Mouse (Mus musculus) A20 (cell line): Measurements from ENCODE around the gene Pacsin2.
"Not testable (repeated sequence)": the region's sequence is repeated elsewhere in the genome, so short reads cannot be mapped to it uniquely, and the experiment has no call there.

Source experiments
- DNase-seq: peaks from one replicate; pipeline ENCODE4 v3.0.0-alpha.2; 2011; ENCODE audit warnings: low read depth, low spot score

Pacsin2 gene

GRCm38 (mm10) chr15:83423589-83424384 lies 40.6 kb downstream of the Pacsin2 start:
- DNase-seq, result no peak

GRCm38 (mm10) chr15:83422299-83422981 lies 42.0 kb downstream of the Pacsin2 start:
- no peak for DNase-seq

- no peak for DNase-seq
Observed at GRCm38 (mm10) chr15:83419562-83419961, 44.8 kb downstream of the Pacsin2 start.

GRCm38 (mm10) chr15:83418685-83419084 lies 45.7 kb downstream of the Pacsin2 start:
- DNase-seq, result no peak

- no peak for DNase-seq
Observed at GRCm38 (mm10) chr15:83417916-83418315, 46.5 kb downstream of the Pacsin2 start.

- DNase-seq, result no peak
Observed at GRCm38 (mm10) chr15:83417407-83417806, 47.0 kb downstream of the Pacsin2 start.

GRCm38 (mm10) chr15:83415391-83415790 lies 49.0 kb downstream of the Pacsin2 start:
- no peak for DNase-seq

- no peak for DNase-seq
Observed at GRCm38 (mm10) chr15:83411616-83412015, 52.8 kb downstream of the Pacsin2 start.

GRCm38 (mm10) chr15:83410735-83411134 lies 53.7 kb downstream of the Pacsin2 start:
- DNase-seq, result no peak

- DNase-seq, result no peak
Observed at GRCm38 (mm10) chr15:83410270-83410669, 54.1 kb downstream of the Pacsin2 start.

- DNase-seq, result no peak
Observed at GRCm38 (mm10) chr15:83408692-83409442, 55.5 kb downstream of the Pacsin2 start.

GRCm38 (mm10) chr15:83408216-83408615 lies 56.2 kb downstream of the Pacsin2 start:
- no peak for DNase-seq

GRCm38 (mm10) chr15:83407502-83407901 lies 56.9 kb downstream of the Pacsin2 start:
- DNase-seq, result no peak

- DNase-seq, result not testable (repeated sequence)
Observed at GRCm38 (mm10) chr15:83405866-83406265, 58.5 kb downstream of the Pacsin2 start.

- DNase-seq, result no peak
Observed at GRCm38 (mm10) chr15:83404008-83404407, 60.4 kb downstream of the Pacsin2 start.

GRCm38 (mm10) chr15:83403016-83403415 lies 61.4 kb downstream of the Pacsin2 start:
- no peak for DNase-seq

- peak; percentile 24 for DNase-seq
Observed at GRCm38 (mm10) chr15:83392722-83393121, 71.7 kb downstream of the Pacsin2 start.

GRCm38 (mm10) chr15:83387911-83388310 lies 76.5 kb downstream of the Pacsin2 start:
- no peak for DNase-seq

GRCm38 (mm10) chr15:83383633-83384032 lies 80.8 kb downstream of the Pacsin2 start:
- no peak for DNase-seq

- no peak for DNase-seq
Observed at GRCm38 (mm10) chr15:83383136-83383535, 81.3 kb downstream of the Pacsin2 start.

GRCm38 (mm10) chr15:83382467-83382866 lies 81.9 kb downstream of the Pacsin2 start:
- DNase-seq, result no peak

- DNase-seq, result no peak
Observed at GRCm38 (mm10) chr15:83377153-83377552, 87.3 kb downstream of the Pacsin2 start.
